ENCODE assay signal across 20 mouse cellular contexts in genomic region chr13:60000618-60001347, GRCm38 (mm10).
DNase-seq lines count a peak whose midpoint lies in the region; ATAC-seq and TF ChIP-seq lines count a peak whose summit lies in the region.
"Had no signal": no experiment of that assay in that cellular context is flagged by ENCODE, and none has a peak within 500 bp of the region (broad histone marks: within the 10 kb centered on the region; RNA-seq: fewer than 3 reads in every experiment).

No protein-coding gene starts in this region.

- H3K9me3 ChIP-seq in lung, postnatal 0 days (ENCODE audit: low read length), result no peaks in the 10 kb centered on the region
- H3K9me3 ChIP-seq in forebrain, embryonic 11.5 days (ENCODE audit: control insufficient read depth, low read length), result no peaks in the 10 kb centered on the region
- H3K9me3 ChIP-seq in limb, embryonic 13.5 days, result no peaks in the 10 kb centered on the region
- H3K9me3 ChIP-seq: embryonic facial prominence, embryonic 13.5 days; heart, embryonic 13.5 days; liver, embryonic 13.5 days had no signal

- no peak for TF ChIP-seq CTCF in lung, postnatal 0 days (IDR thresholded peaks at IDR 0.05)
- TF ChIP-seq CTCF in brain, embryonic 14.5 days (IDR thresholded peaks at IDR 0.05; ENCODE audit: borderline replicate concordance, extremely low read depth, insufficient read depth, insufficient read length), result no peak

- no peak overlapping the region for H3K27ac ChIP-seq in lung, postnatal 0 days (ENCODE audit: low read length)
- peak overlapping the region; percentile 81; the same call in 1 of the 2 replicates for H3K27ac ChIP-seq in forebrain, embryonic 11.5 days (ENCODE audit: low read depth, low read length)
- H3K27ac ChIP-seq in limb, embryonic 13.5 days, result peak overlapping the region; percentile 66
- H3K27ac ChIP-seq: embryonic facial prominence, embryonic 13.5 days; gastrocnemius, adult 2 months; heart, embryonic 13.5 days; liver, embryonic 13.5 days had no signal

- TF ChIP-seq POLR2A in brain, embryonic 14.5 days (IDR thresholded peaks at IDR 0.05; ENCODE audit: borderline replicate concordance, extremely low read depth, insufficient read depth, insufficient read length, poor library complexity, severe bottlenecking), result no peak

- H3K36me3 ChIP-seq in lung, postnatal 0 days (ENCODE audit: insufficient read depth, low read length), result no peaks in the 10 kb centered on the region
- H3K36me3 ChIP-seq in forebrain, embryonic 11.5 days (ENCODE audit: control insufficient read depth, insufficient read depth, low read length), result no peaks in the 10 kb centered on the region
- H3K36me3 ChIP-seq in limb, embryonic 13.5 days, result no peaks in the 10 kb centered on the region
- H3K36me3 ChIP-seq: embryonic facial prominence, embryonic 13.5 days; heart, embryonic 13.5 days; liver, embryonic 13.5 days had no signal

- no peak overlapping the region for H3K4me3 ChIP-seq in lung, postnatal 0 days (ENCODE audit: low read depth, low read length)
- H3K4me3 ChIP-seq in forebrain, embryonic 11.5 days (ENCODE audit: low read depth, low read length), result no peak overlapping the region
- H3K4me3 ChIP-seq in limb, embryonic 13.5 days, result no peak overlapping the region
- H3K4me3 ChIP-seq: embryonic facial prominence, embryonic 13.5 days; gastrocnemius, adult 2 months; heart, embryonic 13.5 days; liver, embryonic 13.5 days had no signal

- no peak for TF ChIP-seq EP300 in lung, postnatal 0 days (IDR thresholded peaks at IDR 0.05)

- no peaks in the 10 kb centered on the region for H3K4me1 ChIP-seq in lung, postnatal 0 days (ENCODE audit: insufficient read depth, low read depth, low read length)
- H3K4me1 ChIP-seq in forebrain, embryonic 11.5 days (replicated peaks; ENCODE audit: control insufficient read depth, insufficient read depth, low read length), result peaks cover 17% of the 10 kb centered on the region
- peaks cover 51% of the 10 kb centered on the region for H3K4me1 ChIP-seq in limb, embryonic 13.5 days
- H3K4me1 ChIP-seq: liver, embryonic 13.5 days had no signal

- no peak overlapping the region for H3K9ac ChIP-seq in lung, postnatal 0 days (replicated peaks; ENCODE audit: low read depth)
- H3K9ac ChIP-seq in forebrain, embryonic 11.5 days (ENCODE audit: low read length), result no peak overlapping the region
- no peak overlapping the region for H3K9ac ChIP-seq in limb, embryonic 13.5 days
- H3K9ac ChIP-seq: embryonic facial prominence, embryonic 13.5 days; heart, embryonic 13.5 days; liver, embryonic 13.5 days had no signal

- ATAC-seq in lung, postnatal 0 days, result no peak
- ATAC-seq in forebrain, embryonic 11.5 days (replicated peaks; ENCODE audit: low FRiP score), result peak; percentile 70; the same call in 1 of the 2 replicates
- no peak for ATAC-seq in limb, embryonic 13.5 days (ENCODE audit: low FRiP score, low read depth)

- 52% methylated on average over 8 of the region's 8 CpGs for WGBS in lung, postnatal 0 days
- WGBS in forebrain, embryonic 11.5 days, result 35% methylated on average over 8 of the region's 8 CpGs
- WGBS in limb, embryonic 13.5 days, result 31% methylated on average over 8 of the region's 8 CpGs

- no peaks in the 10 kb centered on the region for H3K27me3 ChIP-seq in lung, postnatal 0 days (replicated peaks; ENCODE audit: insufficient read depth, low read length)
- H3K27me3 ChIP-seq in forebrain, embryonic 11.5 days (ENCODE audit: control insufficient read depth, insufficient read depth, low read length), result no peaks in the 10 kb centered on the region
- H3K27me3 ChIP-seq in limb, embryonic 13.5 days, result no peaks in the 10 kb centered on the region
- H3K27me3 ChIP-seq: embryonic facial prominence, embryonic 13.5 days; heart, embryonic 13.5 days; liver, embryonic 13.5 days had no signal

- no peak overlapping the region for H3K4me2 ChIP-seq in lung, postnatal 0 days (replicated peaks; ENCODE audit: low read depth, low read length)
- no peak overlapping the region for H3K4me2 ChIP-seq in forebrain, embryonic 11.5 days (ENCODE audit: low read depth, low read length, severe bottlenecking)
- H3K4me2 ChIP-seq in limb, embryonic 13.5 days (replicated peaks), result no peak overlapping the region
- H3K4me2 ChIP-seq: embryonic facial prominence, embryonic 13.5 days; heart, embryonic 13.5 days; liver, embryonic 13.5 days had no signal

- DNase-seq in lung, postnatal 0 days (ENCODE audit: low spot score), result peak; percentile 14
- no peak for DNase-seq in lung, postnatal 4 days
- peak; percentile 95 for DNase-seq in brain, embryonic 14.5 days (ENCODE audit: low read depth)
- DNase-seq in forebrain, embryonic 11.5 days (ENCODE audit: low spot score), result no peak
- DNase-seq in spleen, postnatal 36 days (ENCODE audit: low spot score in 2 of 2), result no peak
- no peak for DNase-seq in layer of hippocampus, adult 11-12 months (ENCODE audit: low spot score)
- no peak for DNase-seq in layer of hippocampus, postnatal 36 days
- DNase-seq: cerebellum, adult 18-20 months; cerebellum, postnatal 36 days; gastrocnemius, adult 2 months; heart, postnatal 4 days; kidney, adult 9 months; kidney, postnatal 4 days; liver, embryonic 13.5 days; lung, postnatal 14 days; right cerebral cortex, postnatal 14 days; thymus, postnatal 36 days had no signal

Comparison
In these comparisons a context has a peak if more than half of its experiments do, and no peak if none do; other contexts are left out.
1. DNase-seq: peak in lung, postnatal 0 days (single experiment) and brain, embryonic 14.5 days (single experiment); none in lung, postnatal 4 days (0 of 2), forebrain, embryonic 11.5 days (single experiment), spleen, postnatal 36 days (0 of 2), layer of hippocampus, adult 11-12 months (single experiment) and layer of hippocampus, postnatal 36 days (0 of 2).